Mouse (Mus musculus) gastrocnemius, adult 2 months (tissue): ENCODE measurements at regions not wholly inside any gene's neighbourhood (a gene's known extent, or its start where the extent isn't known, plus 50 kb on each side); places are given as distances from the start of the nearest gene placed in this dataset.

Experiments used
- DNase-seq: peaks from one replicate; pipeline ENCODE4 v3.0.0; 2022
- H3K27ac ChIP-seq: fragments of 200-600 bp; 2 replicates; pipeline ENCODE4 v1.8.1; 2022; ENCODE audit warnings: mild to moderate bottlenecking
- H3K4me3 ChIP-seq: fragments of 200-600 bp; 2 replicates; pipeline ENCODE4 v1.8.1; 2022; ENCODE audit warnings: mild to moderate bottlenecking, moderate library complexity
- CTCF ChIP-seq: fragments of 200-600 bp; IDR thresholded peaks from 2 replicates; pipeline ENCODE4 v1.8.1; 2022; ENCODE audit warnings: antibody characterized with exemption, mild to moderate bottlenecking, moderate library complexity
- intact Hi-C: fragments of 180-260 bp; cut with DNase I; formaldehyde crosslinking; loops from one replicate; pipeline ENCODE4 v1.15.1; 2025

- intact Hi-C loops = no loop called here
- H3K4me3 ChIP-seq = no peak overlapping the region
- no peak for TF ChIP-seq CTCF
- no peak overlapping the region for H3K27ac ChIP-seq
- DNase-seq = no peak
Observed at GRCm38 (mm10) chr4:148723208-148723607, 80.1 kb downstream of the Gm572 start.

GRCm38 (mm10) chr4:148723934-148724719 is 80.1 kb upstream of the Casz1 start:
- Histone ChIP-seq H3K4me3 (peak overlapping the region; percentile 24; the same call in 1 of the 2 replicates), H3K27ac (no peak overlapping the region)
- TF ChIP-seq CTCF = no peak
- no peak for DNase-seq
- intact Hi-C loops = no loop called here

DNA sequence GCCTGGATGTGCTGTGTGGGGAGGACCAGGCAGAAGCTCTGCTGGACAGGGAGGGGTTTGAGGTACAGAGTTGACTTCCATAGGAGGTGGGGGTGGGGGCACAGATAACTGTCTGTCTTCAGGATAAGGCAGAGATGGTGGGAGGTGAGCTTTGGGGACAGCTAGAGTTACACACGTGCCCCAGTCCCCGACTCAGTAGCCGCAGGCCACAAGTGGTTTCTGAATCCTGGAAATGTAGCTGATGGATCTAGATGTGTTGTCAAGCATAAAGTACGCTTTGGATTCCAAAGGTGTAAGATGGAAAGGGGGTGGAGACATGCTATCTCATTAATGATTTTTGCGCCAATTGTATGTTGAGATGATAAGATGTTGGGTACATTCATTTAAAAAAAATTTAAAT is 75.4 kb upstream of the Casz1 start:
- DNase-seq = no peak
- H3K27ac ChIP-seq = no peak overlapping the region
- H3K4me3 ChIP-seq = no peak overlapping the region
- intact Hi-C loops = no loop called here
- TF ChIP-seq CTCF = no peak

DNA sequence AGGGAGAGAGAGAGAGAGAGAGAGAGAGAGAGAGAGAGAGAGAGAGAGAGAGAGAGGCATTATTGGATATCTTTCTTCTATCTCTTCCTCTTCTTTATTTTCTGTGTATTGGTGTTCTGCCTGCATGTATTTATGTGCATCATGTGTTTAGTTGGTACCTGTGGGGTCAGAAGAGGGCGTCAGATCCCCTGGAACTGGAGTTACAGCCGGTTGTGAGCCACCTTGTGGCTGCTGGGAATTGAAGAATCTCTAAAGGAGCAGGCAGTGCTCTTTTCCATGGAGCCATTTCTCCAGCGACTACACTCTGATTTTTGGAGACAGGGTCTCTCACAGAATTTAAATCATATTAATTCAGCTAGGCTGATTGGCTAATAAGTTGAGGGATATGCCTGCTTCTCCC is 72.6 kb upstream of the Casz1 start:
- TF ChIP-seq CTCF = no peak
- no peak for DNase-seq
- intact Hi-C loops = no loop called here

DNA sequence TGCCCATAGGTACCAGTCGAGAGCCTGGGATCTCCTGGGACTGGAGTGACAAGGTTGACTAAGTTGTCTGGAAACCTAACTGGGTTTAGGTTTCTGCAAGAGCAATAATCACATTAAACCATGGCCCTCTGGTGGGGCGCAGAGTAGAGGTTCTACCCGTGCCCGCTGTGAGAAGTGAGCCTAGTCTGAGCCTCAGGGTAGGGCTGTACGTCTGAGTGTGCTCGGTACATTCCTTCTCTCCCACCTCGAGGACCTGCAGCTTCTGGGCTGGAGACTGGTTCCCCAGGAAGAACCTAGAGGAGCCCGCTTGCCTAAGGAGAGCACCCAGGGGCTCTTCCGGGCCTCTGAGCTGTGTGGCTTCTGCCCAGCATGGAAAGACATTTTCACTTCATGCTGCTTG is 70.2 kb upstream of the Casz1 start:
- no peak overlapping the region for H3K27ac ChIP-seq
- intact Hi-C loops = no loop called here
- no peak for TF ChIP-seq CTCF

More for the DNA sequence above, 72.6 kb upstream of the Casz1 start:
- H3K27ac ChIP-seq = no peak overlapping the region
- no peak overlapping the region for H3K4me3 ChIP-seq

DNA sequence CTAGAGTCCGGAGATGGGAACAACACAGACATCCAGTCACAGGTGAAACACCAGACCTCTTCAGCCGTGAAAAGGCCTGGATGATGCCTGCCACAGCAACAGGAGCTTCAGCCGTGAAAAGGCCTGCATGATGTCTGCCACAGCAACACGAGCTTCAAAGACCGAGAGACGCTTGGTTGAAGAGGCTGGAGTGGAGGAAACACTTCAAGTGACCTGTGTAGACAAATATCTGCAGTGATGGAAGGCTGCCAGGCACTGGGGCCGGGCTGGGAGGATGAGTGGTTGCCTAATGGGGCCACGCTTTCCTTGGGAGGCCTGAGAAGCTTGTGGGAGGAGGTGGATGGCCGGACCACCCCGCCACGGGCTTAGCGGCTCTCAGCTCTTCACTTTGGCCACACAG is 69.7 kb upstream of the Casz1 start:
- TF ChIP-seq CTCF = no peak
- Histone ChIP-seq H3K27ac (no peak overlapping the region), H3K4me3 (no peak overlapping the region)
- intact Hi-C loops = no loop called here
- no peak for DNase-seq

More for the DNA sequence above, 70.2 kb upstream of the Casz1 start:
- H3K4me3 ChIP-seq = no peak overlapping the region
- DNase-seq = no peak

- no peak for TF ChIP-seq CTCF
- Histone ChIP-seq H3K4me3 (no peak overlapping the region), H3K27ac (no peak overlapping the region)
- intact Hi-C loops = no loop called here
- no peak for DNase-seq
Observed at GRCm38 (mm10) chr4:148738601-148739530, 65.4 kb upstream of the Casz1 start.

GRCm38 (mm10) chr4:148742549-148743413 is 61.4 kb upstream of the Casz1 start:
- TF ChIP-seq CTCF = peak; percentile 91
- peak; percentile 84 for DNase-seq
- intact Hi-C loops = loop anchor here (2.0 to 5.0 kb wide), 2 partner anchors 160 to 305 kb away; no protein-coding TSS in a partner anchor
- H3K27ac ChIP-seq = no peak overlapping the region
- peak overlapping the region; percentile 72 for H3K4me3 ChIP-seq

DNA sequence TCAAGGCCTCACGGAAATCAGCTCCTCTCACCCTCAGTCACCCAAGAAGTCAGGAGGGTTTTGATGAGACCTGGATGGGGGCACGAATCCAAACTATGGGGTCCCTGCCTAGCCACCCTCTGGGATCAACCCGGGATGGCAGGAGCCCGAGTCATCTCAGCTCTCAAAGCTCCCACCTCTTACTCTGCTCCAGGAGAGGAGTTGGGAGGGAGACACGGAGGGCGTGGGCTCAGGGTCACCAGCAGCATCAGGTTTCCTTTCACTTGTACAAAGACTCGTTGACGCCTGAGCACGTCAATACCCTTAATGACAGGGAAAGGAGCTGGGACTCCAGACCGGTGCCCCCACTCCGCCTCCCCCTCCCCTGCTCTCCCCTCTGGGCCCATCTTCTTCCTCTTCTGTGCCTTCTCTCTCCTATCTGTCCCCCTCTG is 60.8 kb upstream of the Casz1 start:
- intact Hi-C loops = loop anchor here (2.0 to 5.0 kb wide), 2 partner anchors 159 to 304 kb away; no protein-coding TSS in a partner anchor
- Histone ChIP-seq H3K4me3 (no peak overlapping the region), H3K27ac (no peak overlapping the region)
- DNase-seq = no peak
- no peak for TF ChIP-seq CTCF

GRCm38 (mm10) chr4:148744053-148744452 is 60.2 kb upstream of the Casz1 start:
- intact Hi-C loops = loop anchor here (5.0 kb wide), 1 partner anchor 303 kb away; no protein-coding TSS in a partner anchor
- no peak overlapping the region for H3K4me3 ChIP-seq
- no peak overlapping the region for H3K27ac ChIP-seq
- no peak for TF ChIP-seq CTCF
- no peak for DNase-seq

DNA sequence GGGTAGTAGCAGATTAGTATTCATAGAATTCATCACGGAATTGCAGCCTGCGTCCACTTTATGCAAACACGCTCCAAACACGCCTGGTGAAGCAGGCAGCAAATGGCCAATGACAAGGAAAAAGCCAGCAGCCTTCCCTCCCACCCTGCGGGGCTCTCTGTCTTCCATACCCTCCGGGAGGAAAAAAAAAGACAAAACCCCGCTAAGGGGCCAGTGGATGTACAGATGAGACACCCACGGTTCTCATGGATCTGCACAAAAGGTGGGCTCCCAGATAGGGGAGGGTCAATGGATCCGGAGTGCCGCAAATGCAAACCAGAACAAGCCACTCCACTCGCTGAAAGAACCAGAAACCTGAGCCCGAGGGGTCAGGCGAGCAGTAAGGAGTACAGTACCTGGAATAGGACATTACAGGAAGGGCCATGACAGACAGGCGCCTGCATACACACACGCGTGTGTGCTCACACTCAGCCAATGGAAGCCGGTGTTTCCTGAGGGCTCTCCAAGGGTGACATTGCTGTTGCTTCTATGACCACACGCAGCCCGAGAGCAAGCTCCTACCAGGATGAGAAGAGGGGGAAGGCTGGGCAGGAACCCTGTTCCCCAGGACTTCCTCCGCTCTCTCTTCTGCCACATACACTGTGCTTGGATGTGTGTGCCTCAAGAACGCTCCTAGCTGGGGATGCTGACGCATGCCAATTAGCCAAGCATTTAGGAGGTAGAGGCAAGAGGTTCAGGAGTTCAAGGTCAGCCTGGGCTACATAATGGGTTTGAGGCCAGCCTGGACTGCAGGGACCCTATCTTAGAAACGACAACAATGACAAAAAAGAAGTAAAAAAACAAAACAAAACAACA is 57.5 kb upstream of the Casz1 start:
- intact Hi-C loops = loop anchor here (2.0 kb wide), 1 partner anchor 320 kb away; no protein-coding TSS in a partner anchor
- no peak for TF ChIP-seq CTCF

More for the DNA sequence above, 57.5 kb upstream of the Casz1 start:
- no peak for DNase-seq
- H3K27ac ChIP-seq = peak overlapping the region; percentile 67
- peak overlapping the region; percentile 32 for H3K4me3 ChIP-seq
